Mouse (Mus musculus): ENCODE results near the gene Pex16.

Gene Pex16

GRCm38 (mm10) chr2:92374514-92374913 is at the start of gene Pex16, which contains the start of gene Large2:
Gene Pex16, plus strand, starts transcription at chr2:92374676.
Gene Large2, minus strand, starts transcription at chr2:92374869.
- TF ChIP-seq GATA4 (IDR thresholded peaks at IDR 0.05; ENCODE audit: insufficient replicate concordance, low read length), result no peak

- TF ChIP-seq GATA4 (IDR thresholded peaks at IDR 0.05; ENCODE audit: insufficient replicate concordance, low read length), result no peak
Observed at GRCm38 (mm10) chr2:92325676-92326075, 48.8 kb upstream of the Pex16 start.

GRCm38 (mm10) chr2:92326221-92326620 is 48.3 kb upstream of the Pex16 start:
- no peak for TF ChIP-seq GATA4 (IDR thresholded peaks at IDR 0.05; ENCODE audit: insufficient replicate concordance, low read length)

- TF ChIP-seq GATA4 (IDR thresholded peaks at IDR 0.05; ENCODE audit: insufficient replicate concordance, low read length), result no peak
Observed at GRCm38 (mm10) chr2:92327601-92328000, 46.9 kb upstream of the Pex16 start.

- no peak for TF ChIP-seq GATA4 (IDR thresholded peaks at IDR 0.05; ENCODE audit: insufficient replicate concordance, low read length)
Observed at GRCm38 (mm10) chr2:92328206-92328605, 46.3 kb upstream of the Pex16 start.

DNA sequence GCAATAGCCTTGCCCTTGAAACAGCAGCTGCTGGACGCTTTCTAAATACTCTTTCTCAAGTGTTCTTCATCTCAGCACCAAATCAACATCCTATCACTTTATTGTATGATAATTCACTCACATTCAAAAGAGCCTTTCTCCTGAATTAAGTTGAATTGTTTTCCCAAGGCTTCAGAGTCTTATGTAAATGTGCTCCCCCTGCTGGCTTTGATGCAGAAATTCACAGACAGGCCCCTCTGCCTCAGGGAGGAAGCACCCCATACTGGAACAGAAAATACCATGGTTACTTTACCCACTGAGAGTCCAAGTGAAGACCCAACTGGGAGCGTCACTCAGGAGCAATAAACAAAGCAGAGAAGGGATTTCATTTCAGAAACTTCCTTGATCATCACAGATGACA is 43.6 kb upstream of the Pex16 start:
- no peak for TF ChIP-seq GATA4 (IDR thresholded peaks at IDR 0.05; ENCODE audit: insufficient replicate concordance, low read length)

GRCm38 (mm10) chr2:92331410-92331809 is 43.1 kb upstream of the Pex16 start:
- TF ChIP-seq GATA4 (IDR thresholded peaks at IDR 0.05; ENCODE audit: insufficient replicate concordance, low read length), result no peak

DNA sequence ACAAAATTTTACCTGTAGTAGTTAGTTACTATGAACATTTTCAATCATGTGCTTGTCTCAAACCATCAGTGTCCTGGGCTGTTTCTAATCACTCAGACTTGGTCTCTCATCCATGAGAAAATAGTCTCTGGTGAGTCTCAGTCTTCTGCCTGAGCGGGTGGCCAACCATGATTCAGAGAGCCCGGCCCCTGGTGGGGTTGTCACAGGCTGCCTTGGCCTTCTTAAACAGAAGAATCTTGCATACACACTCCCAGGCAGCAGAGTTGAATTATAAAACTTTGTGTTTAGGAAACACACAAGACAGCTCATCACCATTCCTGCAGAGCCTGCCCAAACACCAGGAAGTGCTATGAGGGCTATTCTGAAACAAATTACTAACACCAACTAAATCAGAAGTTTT is 42.6 kb upstream of the Pex16 start:
- TF ChIP-seq GATA4 (IDR thresholded peaks at IDR 0.05; ENCODE audit: insufficient replicate concordance, low read length), result no peak

DNA sequence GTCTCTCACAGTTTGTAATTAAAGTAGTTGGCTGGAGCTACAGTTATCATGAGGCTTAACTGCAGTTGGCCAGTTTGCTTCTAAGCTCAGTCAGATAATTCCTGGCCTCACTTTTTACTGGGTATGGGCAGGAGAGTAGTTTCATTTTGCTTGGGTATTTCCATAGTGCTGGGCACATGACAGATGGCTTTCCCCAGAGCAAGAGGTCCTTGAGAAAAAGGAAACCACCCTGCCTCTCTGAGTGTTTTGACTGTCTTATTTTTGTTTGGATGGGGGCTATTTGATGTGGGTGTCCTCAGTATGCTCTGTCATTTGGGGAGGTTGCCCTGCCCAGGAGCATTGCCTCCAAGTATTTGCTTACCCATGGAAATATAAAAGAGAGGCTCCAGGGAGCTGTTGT is 32.1 kb upstream of the Pex16 start:
- no peak for TF ChIP-seq GATA4 (IDR thresholded peaks at IDR 0.05; ENCODE audit: insufficient replicate concordance, low read length)

DNA sequence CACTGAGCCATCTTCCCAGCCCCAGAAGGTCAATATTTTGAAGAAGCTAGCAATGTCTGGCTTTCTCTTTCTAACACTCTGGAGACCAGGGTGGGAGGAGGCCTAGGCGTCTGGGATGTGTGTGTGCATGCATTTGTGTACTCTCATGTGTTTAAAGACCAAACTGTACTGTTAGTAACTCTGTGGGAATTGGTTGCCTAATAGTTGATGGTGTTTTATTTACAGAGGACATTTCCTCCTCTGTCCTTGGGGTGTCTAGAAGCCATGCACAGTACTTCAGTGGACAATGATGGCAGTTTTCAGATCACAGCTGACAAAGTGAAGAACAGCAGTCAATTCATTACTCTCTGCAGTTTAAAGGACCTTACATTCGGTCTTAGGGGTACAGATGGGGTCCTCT is 27.3 kb upstream of the Pex16 start:
- TF ChIP-seq GATA4 (IDR thresholded peaks at IDR 0.05; ENCODE audit: insufficient replicate concordance, low read length), result no peak

DNA sequence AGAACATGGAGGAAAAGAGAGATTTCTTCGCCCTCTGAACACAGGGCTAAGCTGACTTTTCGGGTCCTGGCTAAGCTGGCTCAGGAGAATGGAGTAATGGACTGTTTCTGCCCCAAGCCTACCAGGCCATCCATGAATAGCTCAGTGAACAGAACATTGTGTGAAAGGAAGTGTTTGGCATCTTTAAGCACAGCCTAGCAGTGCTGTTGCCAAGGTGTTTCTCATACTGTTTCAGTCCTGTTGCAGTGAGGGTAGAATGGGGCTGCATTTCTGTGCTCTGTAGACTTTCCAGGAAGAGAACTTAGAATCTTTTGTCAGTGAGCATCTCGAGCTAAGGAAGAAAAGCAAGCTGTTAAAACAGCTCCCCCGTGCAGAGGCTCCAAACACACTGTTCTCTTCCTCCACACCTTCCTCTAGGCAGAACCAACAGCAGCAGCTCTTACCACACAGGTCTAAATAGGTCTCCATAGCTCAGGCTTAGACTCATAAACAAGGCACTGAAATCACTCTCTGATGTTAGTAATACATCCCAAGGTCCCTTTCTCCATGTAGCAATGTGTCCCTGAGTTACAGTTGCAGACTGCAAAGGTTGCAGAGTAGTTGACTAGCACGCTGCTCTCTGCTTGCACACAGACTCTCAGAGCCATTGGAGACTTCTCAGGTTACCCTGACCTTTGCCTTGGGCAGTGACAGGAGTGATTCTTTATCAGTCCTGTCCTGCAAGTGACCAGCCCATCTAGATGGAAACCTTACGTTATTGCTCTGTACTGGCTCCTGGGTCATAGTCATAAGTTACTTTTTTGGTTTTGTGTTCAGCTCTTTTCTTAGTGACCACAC is 24.7 kb upstream of the Pex16 start:
- TF ChIP-seq GATA4 (IDR thresholded peaks at IDR 0.05; ENCODE audit: insufficient replicate concordance, low read length), result no peak

- no peak for TF ChIP-seq GATA4 (IDR thresholded peaks at IDR 0.05; ENCODE audit: insufficient replicate concordance, low read length)
Observed at GRCm38 (mm10) chr2:92350686-92351085, 23.8 kb upstream of the Pex16 start.

GRCm38 (mm10) chr2:92353402-92353801 is 21.1 kb upstream of the Pex16 start:
- no peak for TF ChIP-seq GATA4 (IDR thresholded peaks at IDR 0.05; ENCODE audit: insufficient replicate concordance, low read length)

DNA sequence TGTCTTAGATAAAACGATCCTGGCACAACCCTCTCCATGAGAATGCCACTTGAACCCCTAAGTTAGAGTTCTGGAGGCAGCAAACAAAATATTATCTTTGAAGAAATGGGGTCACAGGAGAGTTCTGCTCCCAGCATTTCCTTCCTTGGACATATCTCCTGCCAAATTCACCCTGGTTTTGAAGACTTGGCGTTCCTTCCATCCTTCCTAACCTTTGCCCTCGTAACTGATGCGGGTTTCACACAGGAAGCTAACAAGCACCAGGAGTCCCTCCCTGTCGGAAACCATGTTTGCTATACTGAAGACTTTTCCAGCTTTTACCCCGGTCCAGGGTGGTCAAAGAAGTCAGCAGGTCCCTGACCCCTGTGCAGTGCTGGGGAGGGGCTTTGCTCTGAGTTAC is 20.3 kb upstream of the Pex16 start:
- peak; percentile 74; the same call in 1 of the 2 replicates for TF ChIP-seq GATA4 (IDR thresholded peaks at IDR 0.05; ENCODE audit: insufficient replicate concordance, low read length)

DNA sequence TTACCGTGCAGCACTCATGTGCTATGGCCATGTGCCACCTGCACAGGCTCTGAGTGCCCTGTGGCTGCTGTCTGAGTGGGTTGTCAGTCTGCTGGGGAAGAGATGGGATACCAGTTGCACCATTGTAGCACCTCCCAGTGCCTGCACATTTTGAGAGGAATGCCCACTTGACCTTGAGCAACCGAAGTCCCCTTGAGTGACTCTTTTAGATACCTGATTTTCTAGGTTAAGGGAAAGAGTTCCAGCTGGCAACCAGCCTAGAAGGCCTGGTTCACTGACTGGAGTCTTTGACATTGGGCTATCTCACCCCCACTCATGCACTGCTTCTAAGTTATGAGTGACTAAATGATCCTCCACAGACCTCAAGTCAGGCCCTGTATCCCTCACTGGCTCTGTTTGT is 15.2 kb upstream of the Pex16 start:
- TF ChIP-seq GATA4 (IDR thresholded peaks at IDR 0.05; ENCODE audit: insufficient replicate concordance, low read length), result no peak

- no peak for TF ChIP-seq GATA4 (IDR thresholded peaks at IDR 0.05; ENCODE audit: insufficient replicate concordance, low read length)
Observed at GRCm38 (mm10) chr2:92360186-92360823, 14.2 kb upstream of the Pex16 start.
